Mouse (Mus musculus) G1E (cell line): ENCODE data around the gene Rnf114. TPM values are rescaled to one million over a fixed set of nuclear protein-coding genes. Genes with fewer than 3 reads are reported as not detected.

Experiments used
- ATAC-seq: 2 replicates; pipeline ENCODE4 v1.8.0; 2016; ENCODE audit warnings: mild to moderate bottlenecking; ENCODE audit not compliant: insufficient number of reproducible peaks, poor library complexity, low FRiP score, severe bottlenecking; ENCODE audit errors: extremely low read depth
- DNase-seq: peaks from one replicate; pipeline ENCODE4 v3.0.0; 2012; ENCODE audit warnings: low spot score
- H3K27me3 ChIP-seq: 2 replicates; pipeline ENCODE4 v1.6.1; 2012; ENCODE audit warnings: mild to moderate bottlenecking, low read length, inconsistent platforms; ENCODE audit not compliant: insufficient read depth
- H3K36me3 ChIP-seq: replicated peaks from 2 replicates; pipeline ENCODE3; 2012; ENCODE audit warnings: mild to moderate bottlenecking, inconsistent platforms
- H3K4me1 ChIP-seq: 2 replicates; pipeline ENCODE4 v1.6.1; 2012; ENCODE audit warnings: low read depth, low read length, inconsistent platforms, mixed read lengths; ENCODE audit not compliant: insufficient read depth
- H3K4me3 ChIP-seq: 2 replicates; pipeline ENCODE4 v1.5.1; 2012; ENCODE audit warnings: low read depth, mild to moderate bottlenecking, inconsistent platforms, low read length, moderate library complexity, mixed read lengths
- H3K9me3 ChIP-seq: replicated peaks from 2 replicates; pipeline ENCODE4 v1.6.1; 2012; ENCODE audit warnings: inconsistent platforms
- CTCF ChIP-seq: IDR thresholded peaks from 2 replicates; pipeline ENCODE4 v1.5.1; 2012; ENCODE audit warnings: low read depth, low read length, inconsistent platforms, mixed read lengths
- GATA1 ChIP-seq: IDR thresholded peaks from 2 replicates; pipeline ENCODE4 v1.6.1; 2012; ENCODE audit warnings: borderline replicate concordance, low read length, inconsistent platforms, mixed read lengths
- GATA2 ChIP-seq: IDR thresholded peaks from 2 replicates; pipeline ENCODE4 v1.6.1; 2012; ENCODE audit warnings: low read depth, low read length, inconsistent platforms, borderline replicate concordance
- POLR2AphosphoS5 ChIP-seq: IDR thresholded peaks from 2 replicates; pipeline ENCODE4 v1.6.1; 2012; ENCODE audit warnings: low read depth, low read length, inconsistent platforms; ENCODE audit not compliant: insufficient replicate concordance
- TAL1 ChIP-seq: conservative IDR thresholded peaks from 2 replicates; pipeline ENCODE4 v1.6.1; 2012; ENCODE audit warnings: low read depth, low read length, inconsistent platforms, mixed read lengths
- polyA plus RNA-seq: library from polyadenylated mRNA; stranded (reverse); fragments of >175 nt; gene quantifications from 2 replicates; pipeline ENCODE4 v1.2.3, GENCODE M21; 2012
- total RNA-seq, 2 experiments: library from RNA; stranded (forward) in 1 of 2; stranded (reverse) in 1 of 2; fragments of 200-1000 nt in 1 of 2; fragments of >200 nt in 1 of 2; fragmentation: Nextera tagmentation in 1 of 2; gene quantifications; 2 replicates each; pipeline ENCODE4 v1.2.3; 2014 to 2017

The Rnf114 gene
- 41.5 and 48.2 TPM in 2 replicates for total RNA-seq (2014; fragmentation: Nextera tagmentation)
- 32.1 and 37.8 TPM in 2 replicates for total RNA-seq (2017)
- polyA plus RNA-seq = 16.8 and 18.4 TPM in 2 replicates

- no peaks in the 10 kb centered on the region for H3K27me3 ChIP-seq
- H3K9me3 ChIP-seq = no peaks in the 10 kb centered on the region
- no peak for ATAC-seq
- H3K4me3 ChIP-seq = peak within 1 kb of the TSS; percentile 98
- peaks cover 58% of the 10 kb centered on the region for H3K36me3 ChIP-seq
- H3K4me1 ChIP-seq = peaks cover 44% of the 10 kb centered on the region
- no peak for TF ChIP-seq CTCF
- TF ChIP-seq POLR2AphosphoS5 = no peak
- TF ChIP-seq TAL1 = no peak
- no peak for TF ChIP-seq GATA2
- TF ChIP-seq GATA1 = no peak
- DNase-seq = peak; percentile 78
These were observed at the start of gene Rnf114 for GRCm38 (mm10) chr2:167491757-167492708. TSS of gene Rnf114 (plus strand) at chr2:167492645.

GRCm38 (mm10) chr2:167443411-167444193, 48.8 kb upstream of the Rnf114 start:
- peaks cover 67% of the 10 kb centered on the region for H3K4me1 ChIP-seq
- H3K36me3 ChIP-seq = peaks cover 92% of the 10 kb centered on the region
- ATAC-seq (no peak), DNase-seq (no peak)
- no peak overlapping the region; the same call in 1 of the 2 replicates for H3K4me3 ChIP-seq
- H3K9me3 ChIP-seq = peaks cover 5% of the 10 kb centered on the region
- TF ChIP-seq GATA1 = no peak
- no peak for TF ChIP-seq POLR2AphosphoS5
- no peak for TF ChIP-seq TAL1
- no peak for TF ChIP-seq GATA2
- no peak for TF ChIP-seq CTCF
- no peaks in the 10 kb centered on the region for H3K27me3 ChIP-seq

- H3K9me3 ChIP-seq = no peaks in the 10 kb centered on the region
- DNase-seq (no peak), ATAC-seq (no peak)
- peaks cover 83% of the 10 kb centered on the region for H3K4me1 ChIP-seq
- no peak for TF ChIP-seq TAL1
- H3K36me3 ChIP-seq = peaks cover 93% of the 10 kb centered on the region
- no peaks in the 10 kb centered on the region for H3K27me3 ChIP-seq
- H3K4me3 ChIP-seq = peak overlapping the region; percentile 39; the same call in 1 of the 2 replicates
These were observed 46.3 kb upstream of the Rnf114 start for GRCm38 (mm10) chr2:167445911-167446780.

- H3K27me3 ChIP-seq = no peaks in the 10 kb centered on the region
- no peak for DNase-seq
- no peaks in the 10 kb centered on the region for H3K9me3 ChIP-seq
- H3K4me1 ChIP-seq = peaks cover 82% of the 10 kb centered on the region
- H3K36me3 ChIP-seq = peaks cover 90% of the 10 kb centered on the region
- H3K4me3 ChIP-seq = peak overlapping the region; percentile 27; the same call in 1 of the 2 replicates
- TF ChIP-seq GATA1 = no peak
- TF ChIP-seq TAL1 = no peak
- no peak for TF ChIP-seq GATA2
- no peak for TF ChIP-seq CTCF
- no peak for TF ChIP-seq POLR2AphosphoS5
- no peak for ATAC-seq
These were observed 45.2 kb upstream of the Rnf114 start for GRCm38 (mm10) chr2:167447207-167447606.

- Histone ChIP-seq H3K36me3 (peaks cover 88% of the 10 kb centered on the region), H3K9me3 (no peaks in the 10 kb centered on the region), H3K4me3 (peak overlapping the region; percentile 61), H3K27me3 (no peaks in the 10 kb centered on the region), H3K4me1 (peaks cover 82% of the 10 kb centered on the region)
- TF ChIP-seq GATA1 = no peak
- no peak for TF ChIP-seq POLR2AphosphoS5
- no peak for TF ChIP-seq CTCF
- TF ChIP-seq GATA2 = 0 out of 2 replicates have a peak, but pooled peaks have one; percentile 36
- peak; percentile 79 for TF ChIP-seq TAL1
- ATAC-seq (peak; percentile 76), DNase-seq (peak; percentile 71)
These were observed 44.8 kb upstream of the Rnf114 start for GRCm38 (mm10) chr2:167447629-167448028.
